Mouse (Mus musculus) forebrain, embryonic 15.5 days (tissue): ENCODE measurements around the gene Xpa. TPM values are rescaled to one million over a fixed set of nuclear protein-coding genes. Genes with fewer than 3 reads are reported as not detected.

Source experiments
- ATAC-seq: fragments of 200-750 bp; cut with Nextera tagmentation; replicated peaks from 2 replicates; pipeline ENCODE4 v1.8.0; 2017; ENCODE audit warnings: mild to moderate bottlenecking, moderate TSS enrichment, moderate library complexity
- H3K27ac ChIP-seq: fragments of 300-500 bp; sonication (generic); replicated peaks from 2 replicates; pipeline ENCODE4 v1.5.1; 2015; ENCODE audit warnings: mild to moderate bottlenecking, inconsistent platforms
- H3K27me3 ChIP-seq: fragments of 300-500 bp; sonication (generic); 2 replicates; pipeline ENCODE4 v1.6.1; 2015; ENCODE audit warnings: inconsistent platforms
- H3K36me3 ChIP-seq: fragments of 300-500 bp; sonication (generic); 2 replicates; pipeline ENCODE4 v1.6.1; 2015; ENCODE audit warnings: mild to moderate bottlenecking, inconsistent platforms
- H3K4me1 ChIP-seq: fragments of 300-500 bp; sonication (generic); 2 replicates; pipeline ENCODE4 v1.6.1; 2015; ENCODE audit warnings: inconsistent platforms
- H3K4me2 ChIP-seq: fragments of 300-500 bp; sonication (generic); replicated peaks from 2 replicates; pipeline ENCODE4 v1.6.1; 2015; ENCODE audit warnings: mild to moderate bottlenecking, inconsistent platforms
- H3K4me3 ChIP-seq: fragments of 300-500 bp; sonication (generic); 2 replicates; pipeline ENCODE4 v1.5.1; 2015; ENCODE audit warnings: mild to moderate bottlenecking, inconsistent platforms
- H3K9ac ChIP-seq: fragments of 300-500 bp; sonication (generic); replicated peaks from 2 replicates; pipeline ENCODE4 v1.6.1; 2015; ENCODE audit warnings: mild to moderate bottlenecking, inconsistent platforms
- H3K9me3 ChIP-seq: fragments of 300-500 bp; sonication (generic); 2 replicates; pipeline ENCODE4 v1.6.1; 2016; ENCODE audit warnings: inconsistent platforms
- WGBS: fragments of 180-500 bp; shearing (Covaris S2); methylation state at CpG from one replicate; pipeline ENCODE4 v1.1.7; 2015; ENCODE audit warnings: mixed read lengths; 5-methylcytosine and 5-hydroxymethylcytosine counted together
- polyA plus RNA-seq: library from polyadenylated mRNA; unstranded; fragments of >200 nt; fragmentation: Nextera tagmentation; extraction: Ambion mirVana; gene quantifications from 2 replicates; pipeline ENCODE4 v1.2.1, GENCODE M21; 2015

Xpa gene
- polyA plus RNA-seq, 1 experiment from 2014 or later: 33.5 TPM

- peak within 1 kb of the TSS; percentile 90 for H3K4me3 ChIP-seq
- under 1% methylated on average over 88 of the region's 90 CpGs for WGBS
- peak; percentile 91 for ATAC-seq
- H3K27ac ChIP-seq: peak within 1 kb of the TSS; percentile 99
- no peaks in the 10 kb centered on the region for H3K27me3 ChIP-seq
- peaks cover 15% of the 10 kb centered on the region; the same call in 1 of the 2 replicates for H3K36me3 ChIP-seq
- H3K4me1 ChIP-seq: peaks cover 35% of the 10 kb centered on the region
- no peaks in the 10 kb centered on the region for H3K9me3 ChIP-seq
- peak within 1 kb of the TSS; percentile 85 for H3K9ac ChIP-seq
- peak within 1 kb of the TSS; percentile 70 for H3K4me2 ChIP-seq
These were observed 57.6 kb downstream of the Xpa start, which contains the start of the genes Ncbp1 and Tstd2 for GRCm38 (mm10) chr4:46138287-46139222. Ncbp1 (plus strand) TSS chr4:46138613. Tstd2 (minus strand) TSS chr4:46138694.

DNA sequence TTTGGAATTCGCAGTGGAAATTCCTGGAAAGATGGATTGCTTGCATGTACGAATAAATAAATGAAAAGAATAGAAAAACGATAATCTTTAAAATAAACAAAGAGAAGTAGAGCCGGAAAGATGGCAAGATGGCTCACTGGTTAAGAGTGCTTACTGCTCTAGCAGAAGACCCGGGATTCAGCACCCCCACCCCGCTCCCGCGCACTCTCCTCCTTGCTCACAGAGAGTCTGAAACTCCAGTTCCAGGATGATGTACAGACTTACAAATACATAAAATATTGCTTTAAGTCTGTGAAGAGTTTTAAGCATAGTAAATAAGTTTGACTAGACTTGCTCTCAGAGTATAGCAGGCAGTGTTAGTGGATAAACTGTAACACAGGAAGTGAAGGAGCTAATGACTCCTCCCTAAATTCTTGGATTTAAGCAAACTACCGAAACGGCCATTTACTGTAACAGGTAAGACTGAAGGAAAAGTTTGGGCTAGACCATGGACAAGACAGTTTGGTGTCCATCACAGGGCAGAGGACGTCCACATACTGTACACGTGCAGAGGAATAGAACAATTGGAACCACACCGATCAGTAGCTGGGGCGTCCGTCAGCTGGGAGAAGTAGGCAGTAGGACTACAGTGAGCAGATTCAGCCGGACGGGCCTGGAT is 58.4 kb downstream of the Xpa start:
- Histone ChIP-seq H3K36me3 (peaks cover 21% of the 10 kb centered on the region; the same call in 1 of the 2 replicates), H3K4me2 (peak overlapping the region; percentile 70), H3K27ac (peak overlapping the region; percentile 99), H3K4me1 (peaks cover 35% of the 10 kb centered on the region), H3K9ac (peak overlapping the region; percentile 85), H3K4me3 (peak overlapping the region; percentile 90), H3K9me3 (no peaks in the 10 kb centered on the region), H3K27me3 (no peaks in the 10 kb centered on the region)
- ATAC-seq: peak; percentile 81
- WGBS: 8% methylated on average over 17 of the region's 17 CpGs

- no peak overlapping the region for H3K4me3 ChIP-seq
- H3K9ac ChIP-seq: no peak overlapping the region
- ATAC-seq: no peak
- no peaks in the 10 kb centered on the region for H3K9me3 ChIP-seq
- H3K4me2 ChIP-seq: no peak overlapping the region
- H3K36me3 ChIP-seq: peaks cover 63% of the 10 kb centered on the region
- no peaks in the 10 kb centered on the region for H3K27me3 ChIP-seq
- H3K27ac ChIP-seq: no peak overlapping the region
- H3K4me1 ChIP-seq: peaks cover 5% of the 10 kb centered on the region
- 81% methylated on average over 6 of the region's 6 CpGs for WGBS
These were observed 64.3 kb downstream of the Xpa start for GRCm38 (mm10) chr4:46131791-46132190.

GRCm38 (mm10) chr4:46130221-46130620 is 65.9 kb downstream of the Xpa start:
- no peak overlapping the region for H3K4me2 ChIP-seq
- 69% methylated on average over 3 of the region's 3 CpGs for WGBS
- no peaks in the 10 kb centered on the region for H3K4me1 ChIP-seq
- H3K27me3 ChIP-seq: no peaks in the 10 kb centered on the region
- H3K36me3 ChIP-seq: peaks cover 72% of the 10 kb centered on the region
- ATAC-seq: no peak
- H3K9ac ChIP-seq: no peak overlapping the region
- H3K4me3 ChIP-seq: no peak overlapping the region
- H3K27ac ChIP-seq: no peak overlapping the region
- no peaks in the 10 kb centered on the region for H3K9me3 ChIP-seq

DNA sequence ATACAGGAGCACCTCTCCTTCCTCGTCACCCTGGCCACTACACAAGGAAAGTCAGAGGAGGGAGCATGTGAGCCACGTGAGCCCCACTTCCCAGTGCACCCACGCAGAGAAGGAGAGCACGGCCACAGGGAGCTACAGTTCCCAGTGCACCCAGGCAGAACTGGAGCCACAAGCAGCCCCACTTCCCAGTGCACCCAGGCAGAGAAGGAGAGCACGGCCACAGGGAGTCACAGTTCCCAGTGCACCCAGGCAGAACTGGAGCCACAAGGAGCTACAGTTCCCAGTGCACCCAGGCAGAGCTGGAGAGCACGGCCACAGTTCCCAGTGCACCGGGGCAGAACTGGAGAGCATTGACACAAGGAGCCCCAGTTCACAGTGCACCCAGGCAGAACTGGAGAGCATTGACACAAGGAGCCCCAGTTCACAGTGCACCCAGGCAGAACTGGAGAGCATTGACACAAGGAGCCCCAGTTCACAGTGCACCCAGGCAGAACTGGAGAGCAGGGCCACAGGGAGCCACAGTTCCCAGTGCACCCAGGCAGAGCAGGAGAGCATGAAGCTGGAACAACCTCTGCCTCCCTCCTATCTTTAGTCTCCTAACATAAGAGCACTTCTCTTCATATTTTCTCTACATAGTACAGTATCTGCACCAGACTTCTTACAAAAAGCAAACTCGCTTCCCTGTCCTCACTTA is 66.7 kb downstream of the Xpa start:
- no peak for ATAC-seq
- Histone ChIP-seq H3K9ac (no peak overlapping the region), H3K4me2 (no peak overlapping the region), H3K27ac (no peak overlapping the region), H3K27me3 (no peaks in the 10 kb centered on the region), H3K4me1 (no peaks in the 10 kb centered on the region), H3K9me3 (no peaks in the 10 kb centered on the region), H3K4me3 (no peak overlapping the region), H3K36me3 (peaks cover 73% of the 10 kb centered on the region)
- 95% methylated on average over 8 of the region's 8 CpGs for WGBS

GRCm38 (mm10) chr4:46126541-46126940 is 69.6 kb downstream of the Xpa start:
- peaks cover 77% of the 10 kb centered on the region for H3K36me3 ChIP-seq

DNA sequence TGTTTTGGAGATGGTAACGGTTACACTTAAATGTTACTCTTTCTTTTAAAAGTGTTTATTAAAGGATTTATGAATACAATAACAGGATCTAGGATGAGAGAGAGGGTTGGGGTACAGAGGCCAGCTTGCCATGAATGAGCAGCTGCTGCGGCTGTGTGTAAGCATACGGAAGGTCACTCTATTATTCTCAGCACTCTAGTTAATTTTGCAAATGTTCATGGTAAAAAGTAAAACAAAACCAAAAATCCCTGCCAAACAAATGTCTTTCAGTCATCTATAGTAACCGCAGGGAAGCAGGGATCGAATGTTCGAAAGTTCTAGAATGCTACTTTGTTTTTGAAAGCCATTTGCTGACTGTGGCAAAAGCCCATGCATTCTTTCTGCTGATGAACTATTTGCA is 72.8 kb downstream of the Xpa start:
- Histone ChIP-seq H3K4me3 (no peak overlapping the region), H3K4me1 (no peaks in the 10 kb centered on the region), H3K27me3 (no peaks in the 10 kb centered on the region), H3K9me3 (no peaks in the 10 kb centered on the region), H3K4me2 (no peak overlapping the region), H3K36me3 (peaks cover 81% of the 10 kb centered on the region), H3K27ac (no peak overlapping the region), H3K9ac (no peak overlapping the region)
- ATAC-seq: no peak
- WGBS: 93% methylated on average over 6 of the region's 6 CpGs

More at GRCm38 (mm10) chr4:46126541-46126940, 69.6 kb downstream of the Xpa start:
- Histone ChIP-seq H3K4me2 (no peak overlapping the region), H3K27me3 (no peaks in the 10 kb centered on the region), H3K4me1 (no peaks in the 10 kb centered on the region), H3K27ac (no peak overlapping the region), H3K9ac (no peak overlapping the region), H3K4me3 (no peak overlapping the region), H3K9me3 (no peaks in the 10 kb centered on the region)
- peak; percentile 71; the same call in 1 of the 2 replicates for ATAC-seq
- WGBS: 44% methylated on average over 2 of the region's 2 CpGs

DNA sequence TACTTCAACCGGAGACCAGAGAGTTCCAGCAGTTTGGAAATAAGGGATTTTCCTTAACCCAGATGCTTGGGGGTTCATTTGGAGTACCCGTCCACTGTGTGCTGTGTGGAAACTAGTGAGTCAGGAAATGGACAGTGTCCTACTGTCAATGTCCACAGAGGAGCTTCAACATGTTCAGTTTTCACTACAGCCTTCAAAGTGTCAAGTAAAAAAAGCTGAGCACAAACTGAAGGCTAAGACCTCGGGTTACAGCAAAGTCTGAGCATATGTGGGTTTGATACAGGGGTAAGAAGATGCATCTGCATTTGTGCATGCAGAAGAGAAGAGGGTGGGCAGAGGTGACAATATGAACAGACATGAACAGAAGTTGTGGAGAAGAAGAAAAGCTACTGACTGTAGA is 75.3 kb downstream of the Xpa start:
- 91% methylated on average over 3 of the region's 3 CpGs for WGBS
- Histone ChIP-seq H3K4me3 (no peak overlapping the region), H3K4me1 (no peaks in the 10 kb centered on the region)

DNA sequence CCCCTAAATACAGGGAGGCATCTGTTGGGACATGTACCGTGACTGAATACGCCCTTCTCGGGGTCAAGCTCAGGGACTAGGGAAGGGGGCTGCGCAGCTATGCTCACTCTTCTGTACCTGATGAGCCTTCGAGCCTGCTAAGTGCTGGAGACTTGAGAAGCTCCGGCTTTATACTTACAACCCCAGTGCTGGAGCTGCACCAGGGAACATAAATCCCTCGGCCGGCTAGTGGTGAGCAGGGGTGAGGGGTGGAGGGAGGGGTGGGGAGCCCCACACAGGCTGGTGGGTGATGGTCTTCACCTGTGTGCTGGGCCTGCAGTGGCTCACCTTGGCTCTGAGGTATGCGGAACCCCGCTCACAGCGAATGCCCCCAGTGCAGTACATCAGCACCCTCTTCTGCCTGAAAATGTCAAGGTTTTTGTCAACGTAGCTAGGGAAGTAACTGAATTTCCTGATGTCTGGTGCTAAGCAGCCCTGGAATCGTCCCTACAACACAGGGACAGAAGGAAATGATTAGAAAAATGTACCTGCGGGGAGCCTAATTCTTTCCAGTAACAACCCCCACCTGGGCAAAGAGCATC is 76.5 kb downstream of the Xpa start:
- Histone ChIP-seq H3K4me2 (no peak overlapping the region), H3K9me3 (no peaks in the 10 kb centered on the region), H3K4me3 (no peak overlapping the region), H3K4me1 (no peaks in the 10 kb centered on the region), H3K36me3 (peaks cover 92% of the 10 kb centered on the region), H3K27ac (no peak overlapping the region), H3K27me3 (no peaks in the 10 kb centered on the region), H3K9ac (no peak overlapping the region)
- no peak for ATAC-seq
- WGBS: 95% methylated on average over 14 of the region's 14 CpGs

More for the DNA sequence above, 75.3 kb downstream of the Xpa start:
- Histone ChIP-seq H3K9me3 (no peaks in the 10 kb centered on the region), H3K27me3 (no peaks in the 10 kb centered on the region), H3K4me2 (no peak overlapping the region), H3K27ac (no peak overlapping the region), H3K9ac (no peak overlapping the region), H3K36me3 (peaks cover 93% of the 10 kb centered on the region)
- no peak for ATAC-seq

DNA sequence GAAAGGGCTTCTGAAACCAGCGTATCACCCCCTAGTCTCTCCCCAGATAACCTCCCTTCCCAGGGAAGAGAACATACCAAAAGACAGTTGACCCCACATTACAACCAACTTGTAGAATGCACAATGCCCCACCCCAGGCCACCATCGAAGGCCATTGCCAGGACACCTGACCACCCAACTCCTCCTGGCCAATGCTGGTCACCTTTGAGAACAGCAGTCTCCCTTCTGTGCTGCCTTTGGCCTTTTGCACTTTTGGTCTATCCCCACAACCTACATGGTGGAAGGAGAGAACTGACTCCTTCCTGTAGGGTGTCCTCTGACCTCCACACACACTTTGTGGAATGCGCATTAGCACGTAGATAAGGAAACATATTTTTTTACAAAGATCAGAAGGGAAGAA is 78.6 kb downstream of the Xpa start:
- Histone ChIP-seq H3K4me3 (no peak overlapping the region), H3K36me3 (peaks cover 82% of the 10 kb centered on the region), H3K4me2 (no peak overlapping the region), H3K27me3 (no peaks in the 10 kb centered on the region), H3K9ac (no peak overlapping the region), H3K9me3 (no peaks in the 10 kb centered on the region), H3K4me1 (no peaks in the 10 kb centered on the region), H3K27ac (no peak overlapping the region)
- WGBS: 95% methylated on average over 4 of the region's 4 CpGs
- no peak for ATAC-seq

DNA sequence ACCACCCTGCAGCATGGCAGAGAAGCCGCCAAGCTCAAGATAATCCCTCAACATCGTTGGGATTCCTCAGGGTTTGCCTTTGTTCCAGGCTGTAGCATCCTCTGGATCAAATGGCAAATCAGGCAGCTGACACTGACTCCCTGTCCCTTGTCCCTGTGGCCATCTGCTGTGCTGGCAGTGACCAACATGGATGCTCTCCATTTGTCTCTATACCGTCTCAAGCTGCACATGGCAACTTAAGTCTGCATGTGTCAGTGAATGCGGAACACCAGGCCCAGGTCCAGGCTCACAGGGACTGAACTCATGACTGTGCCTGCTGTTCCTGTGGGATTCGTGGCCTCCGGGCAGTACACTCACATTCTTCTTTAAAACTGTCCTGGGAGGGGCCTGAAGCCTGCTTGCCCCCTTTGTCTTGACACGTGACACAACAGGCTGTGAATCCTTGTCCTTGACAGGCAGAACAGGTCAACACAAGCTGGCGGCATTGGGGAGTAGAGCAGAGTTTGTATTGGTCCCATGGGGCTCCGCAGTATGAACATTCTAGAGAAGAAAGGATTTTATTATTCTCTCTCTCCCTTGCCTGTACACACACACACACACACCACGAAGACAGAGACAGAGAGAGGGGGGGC is 79.5 kb downstream of the Xpa start:
- WGBS: 82% methylated on average over 10 of the region's 10 CpGs
- Histone ChIP-seq H3K4me2 (no peak overlapping the region), H3K4me1 (no peaks in the 10 kb centered on the region), H3K27ac (no peak overlapping the region), H3K27me3 (no peaks in the 10 kb centered on the region), H3K9me3 (no peaks in the 10 kb centered on the region), H3K9ac (no peak overlapping the region), H3K4me3 (no peak overlapping the region), H3K36me3 (peaks cover 75% of the 10 kb centered on the region)
- no peak for ATAC-seq
